Mouse (Mus musculus): ENCODE data around the gene Aplnr.

Gene Aplnr

GRCm38 (mm10) chr2:85137601-85138140 lies 1.6 kb downstream of the Aplnr start:
- DNase-seq (ENCODE audit: low spot score in 2 of 2) = no peak

- DNase-seq (ENCODE audit: low spot score in 2 of 2) = no peak
Observed at GRCm38 (mm10) chr2:85138143-85138542, 2.1 kb downstream of the Aplnr start.

GRCm38 (mm10) chr2:85139393-85139792 lies 3.4 kb downstream of the Aplnr start:
- DNase-seq (ENCODE audit: low spot score in 2 of 2) = no peak

- no peak for DNase-seq (ENCODE audit: low spot score in 2 of 2)
Observed at GRCm38 (mm10) chr2:85139846-85140245, 3.8 kb downstream of the Aplnr start.

GRCm38 (mm10) chr2:85140833-85141232 lies 4.8 kb downstream of the Aplnr start:
- DNase-seq (ENCODE audit: low spot score in 2 of 2) = no peak

- DNase-seq (ENCODE audit: low spot score in 2 of 2) = no peak
Observed at GRCm38 (mm10) chr2:85144908-85145307, 8.9 kb downstream of the Aplnr start.

GRCm38 (mm10) chr2:85145346-85145745 lies 9.3 kb downstream of the Aplnr start:
- DNase-seq (ENCODE audit: low spot score in 2 of 2) = no peak

- no peak for DNase-seq (ENCODE audit: low spot score in 2 of 2)
Observed at GRCm38 (mm10) chr2:85147481-85147880, 11.5 kb downstream of the Aplnr start.

- DNase-seq (ENCODE audit: low spot score in 2 of 2) = no peak
Observed at GRCm38 (mm10) chr2:85150373-85150772, 14.3 kb downstream of the Aplnr start.

GRCm38 (mm10) chr2:85151233-85151632 lies 15.2 kb downstream of the Aplnr start:
- DNase-seq (ENCODE audit: low spot score in 2 of 2) = no peak

- DNase-seq (ENCODE audit: low spot score in 2 of 2) = no peak
Observed at GRCm38 (mm10) chr2:85155334-85155733, 19.3 kb downstream of the Aplnr start.

- DNase-seq (ENCODE audit: low spot score in 2 of 2) = no peak
Observed at GRCm38 (mm10) chr2:85156136-85156535, 20.1 kb downstream of the Aplnr start.

GRCm38 (mm10) chr2:85157382-85157781 lies 21.4 kb downstream of the Aplnr start:
- no peak for DNase-seq (ENCODE audit: low spot score in 2 of 2)

GRCm38 (mm10) chr2:85160901-85161637 lies 25.0 kb downstream of the Aplnr start:
- no peak for DNase-seq (ENCODE audit: low spot score in 2 of 2)

- no peak for DNase-seq (ENCODE audit: low spot score in 2 of 2)
Observed at GRCm38 (mm10) chr2:85161638-85162093, 25.6 kb downstream of the Aplnr start.

GRCm38 (mm10) chr2:85163311-85164047 lies 27.5 kb downstream of the Aplnr start:
- no peak for DNase-seq (ENCODE audit: low spot score in 2 of 2)

- DNase-seq (ENCODE audit: low spot score in 2 of 2) = no peak
Observed at GRCm38 (mm10) chr2:85167624-85168023, 31.6 kb downstream of the Aplnr start.

GRCm38 (mm10) chr2:85168327-85168726 lies 32.3 kb downstream of the Aplnr start:
- no peak for DNase-seq (ENCODE audit: low spot score in 2 of 2)

- DNase-seq (ENCODE audit: low spot score in 2 of 2) = no peak
Observed at GRCm38 (mm10) chr2:85172071-85172762, 36.2 kb downstream of the Aplnr start.

GRCm38 (mm10) chr2:85172763-85173103 lies 36.7 kb downstream of the Aplnr start:
- DNase-seq (ENCODE audit: low spot score in 2 of 2) = no peak

GRCm38 (mm10) chr2:85173545-85173944 lies 37.5 kb downstream of the Aplnr start:
- no peak for DNase-seq (ENCODE audit: low spot score in 2 of 2)

- DNase-seq (ENCODE audit: low spot score in 2 of 2) = no peak
Observed at GRCm38 (mm10) chr2:85178139-85178800, 42.2 kb downstream of the Aplnr start.
